Mouse (Mus musculus) forelimb bud, embryonic 11.5 days (tissue): ENCODE measurements around the gene Usp36.
A peak's percentile ranks its signal among the peaks of the same experiment; 100 is the strongest.

Experiments used
- DNase-seq: peaks from one replicate; pipeline ENCODE4 v3.0.0-alpha.2; 2012; ENCODE audit warnings: low read depth, low spot score

Gene Usp36

DNA sequence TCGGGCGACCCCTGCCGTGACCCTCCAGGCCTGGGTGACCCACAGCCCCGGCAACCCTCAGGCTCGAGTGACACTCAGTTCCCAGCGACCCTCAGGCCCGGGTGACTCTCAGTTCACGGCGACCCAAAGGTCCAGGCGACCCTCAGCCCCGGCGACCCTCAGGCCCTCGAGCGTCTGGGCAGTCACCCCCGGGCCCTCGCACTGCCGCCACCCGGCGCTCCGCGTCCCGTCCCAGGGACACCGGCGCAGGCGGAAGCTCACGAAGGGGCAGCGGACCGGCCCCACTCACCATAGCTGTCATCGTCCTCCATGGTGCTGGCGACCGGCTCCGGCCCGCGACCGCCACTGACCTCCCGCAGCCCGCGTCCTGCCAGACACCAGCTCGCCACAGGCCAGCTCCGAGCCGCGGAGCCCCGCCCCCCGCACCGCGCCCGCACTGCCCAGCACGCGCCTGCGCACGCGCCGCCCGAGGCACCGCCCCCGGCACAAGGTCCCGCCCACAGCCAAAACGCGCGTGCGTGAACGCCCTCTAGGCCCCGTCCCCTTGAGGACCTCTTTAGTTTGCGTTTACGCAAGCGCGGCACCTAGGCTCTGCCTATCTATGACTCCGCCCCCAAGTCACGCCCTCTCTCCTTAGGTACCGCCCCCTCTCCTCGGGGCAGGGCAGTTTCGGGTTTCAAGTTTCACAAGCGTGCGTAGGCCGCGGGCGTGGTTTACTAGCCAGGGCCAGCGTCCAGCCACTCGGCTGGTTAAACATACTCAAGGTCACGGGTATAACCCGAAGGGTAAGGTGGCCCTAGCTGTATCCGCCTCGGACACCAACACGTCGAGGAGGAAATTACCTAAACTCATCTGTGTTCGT lies 41.7 kb downstream of the Usp36 start, which contains the start of gene Cyth1:
Gene Cyth1, minus strand, starts transcription at position 443 of the 862 bp plus-strand sequence.
- DNase-seq: peak; percentile 99

DNA sequence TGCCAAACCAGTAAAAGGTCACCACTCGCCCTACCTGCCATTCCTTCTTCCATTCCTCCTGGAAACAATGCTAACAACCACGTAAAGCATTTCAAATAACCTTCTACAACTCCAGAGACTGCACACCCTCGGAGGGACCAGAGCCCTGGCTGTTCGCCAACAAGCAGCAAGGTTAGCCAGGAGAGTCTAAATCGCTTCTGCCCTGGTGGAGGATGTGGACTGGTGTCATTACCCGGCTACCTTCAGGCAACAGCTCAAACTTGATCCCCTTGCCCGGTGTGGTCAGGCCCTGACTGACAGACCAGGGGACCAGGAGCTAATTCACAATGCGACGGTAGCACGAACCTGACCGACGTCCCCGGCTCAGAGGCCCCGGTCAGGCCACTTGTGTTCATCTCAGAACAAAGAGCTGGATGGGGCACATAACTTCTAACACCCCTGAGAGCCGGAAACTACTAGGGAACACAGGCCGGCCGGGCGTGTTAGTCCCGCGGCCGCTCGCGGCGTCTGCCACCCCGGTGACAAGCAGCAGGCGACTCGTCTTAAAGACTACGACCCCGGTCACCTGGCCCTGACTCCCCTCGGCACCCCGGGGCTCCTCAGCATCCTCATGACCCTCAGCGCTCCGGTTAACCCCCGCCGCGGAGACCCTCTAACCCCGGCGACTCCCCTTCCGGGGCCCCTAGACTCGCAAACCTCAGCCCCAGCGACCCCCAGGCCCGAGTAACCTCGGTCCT lies 42.5 kb downstream of the Usp36 start:
- no peak for DNase-seq

DNA sequence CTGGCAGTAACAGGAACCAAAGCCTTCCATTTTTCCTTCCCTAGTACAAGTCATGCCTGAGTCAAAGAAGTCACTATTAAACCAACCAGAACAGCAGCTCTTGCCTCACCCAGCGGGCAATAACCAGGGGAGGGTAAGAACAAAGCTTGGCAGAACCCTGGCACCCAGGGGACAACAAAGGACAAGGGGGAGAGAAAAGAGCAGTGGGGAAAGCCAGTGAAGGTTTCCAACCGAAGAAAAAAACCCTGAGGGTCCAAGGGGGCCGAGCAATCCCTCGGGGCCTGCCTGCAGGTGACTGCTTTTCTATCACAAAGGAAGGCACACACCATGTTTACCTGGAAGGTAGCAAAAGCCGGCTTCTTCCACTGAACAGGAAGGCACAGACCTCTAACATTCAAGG lies 43.3 kb downstream of the Usp36 start:
- no peak for DNase-seq

DNA sequence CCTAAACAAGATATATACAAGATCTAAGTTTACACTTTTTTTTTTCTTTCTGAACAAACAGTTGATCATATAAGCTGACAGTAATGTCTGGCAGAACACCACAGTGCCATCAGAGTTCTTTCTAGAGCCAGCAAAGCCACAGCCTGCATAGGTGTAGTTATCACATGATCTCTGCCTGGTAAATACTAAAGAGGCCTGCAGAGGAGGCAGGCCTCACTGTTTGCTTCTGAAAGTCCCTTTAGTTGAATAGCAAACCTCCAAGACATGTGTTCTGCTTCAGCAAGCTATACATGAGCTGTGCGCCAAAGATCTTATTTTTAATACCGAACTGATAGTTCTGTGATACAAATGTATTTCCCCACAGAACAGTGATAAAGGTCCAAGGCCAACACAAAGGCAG lies 44.9 kb downstream of the Usp36 start:
- no peak for DNase-seq

DNA sequence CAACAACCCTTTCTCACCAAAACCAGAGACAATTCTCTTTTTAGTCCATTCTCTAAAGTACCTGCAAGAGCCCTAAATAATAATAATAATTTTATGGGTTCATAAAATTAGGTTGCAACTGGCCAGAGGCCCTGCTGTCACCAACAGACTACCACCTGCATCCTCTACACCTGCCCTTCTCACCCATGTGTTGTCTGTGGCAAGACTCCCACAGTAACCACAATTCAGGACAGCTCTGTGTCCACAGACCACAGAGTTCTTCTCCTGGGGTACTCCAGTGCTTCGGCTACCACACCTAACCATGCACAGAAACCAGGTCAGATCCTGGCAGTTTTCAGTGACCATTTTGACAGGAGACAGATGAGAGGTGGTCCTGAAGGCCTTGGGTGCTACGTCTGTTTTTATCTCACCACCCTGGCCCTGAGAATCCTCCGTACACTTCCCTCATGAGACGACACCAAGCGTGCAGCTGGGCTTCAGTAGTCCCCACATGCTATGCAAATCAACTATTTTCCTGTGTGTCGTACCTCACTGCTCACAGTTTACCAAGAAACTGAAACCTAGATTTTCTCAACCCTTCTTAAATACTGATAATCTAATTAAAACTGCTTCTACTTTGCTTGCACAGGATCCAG lies 46.3 kb downstream of the Usp36 start:
- no peak for DNase-seq

DNA sequence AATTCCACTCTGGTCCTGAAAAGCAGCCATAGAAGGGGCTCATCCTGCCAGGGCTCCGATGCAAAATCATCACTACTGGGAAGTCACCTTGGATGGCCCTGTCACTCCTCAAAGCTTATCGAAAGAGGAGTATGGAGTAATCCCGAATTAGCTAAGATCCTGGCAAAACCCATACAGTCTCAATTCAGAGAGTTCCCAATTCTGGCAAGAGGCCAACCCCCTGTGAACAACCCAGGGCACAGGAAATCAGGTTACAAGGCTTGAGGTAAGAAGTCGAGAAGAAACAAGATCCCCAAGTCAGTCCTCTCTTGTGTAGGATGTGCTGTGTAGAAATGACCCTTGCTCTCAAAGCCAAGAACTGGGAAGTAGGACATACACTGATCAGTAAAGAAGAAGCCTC lies 47.5 kb downstream of the Usp36 start:
- no peak for DNase-seq

DNA sequence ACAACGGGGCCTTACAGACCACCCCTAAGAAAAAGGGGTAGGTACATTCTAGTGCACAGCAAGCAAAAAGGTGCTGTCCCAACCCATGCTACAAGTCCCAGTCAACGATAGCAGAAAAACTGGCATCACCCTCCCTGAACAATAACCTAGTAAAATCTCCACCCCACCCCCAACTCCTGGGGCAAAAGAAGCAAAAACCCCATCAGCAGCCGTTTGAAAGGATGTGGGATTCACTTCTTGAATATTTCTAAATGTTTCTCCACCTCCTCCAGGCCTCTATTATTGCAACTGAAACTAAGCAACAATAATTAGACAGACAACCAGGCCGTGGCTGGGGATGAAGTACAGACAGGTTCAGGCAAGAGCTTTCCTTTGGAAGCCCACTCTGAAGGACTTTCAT lies 49.7 kb downstream of the Usp36 start:
- DNase-seq: no peak

DNA sequence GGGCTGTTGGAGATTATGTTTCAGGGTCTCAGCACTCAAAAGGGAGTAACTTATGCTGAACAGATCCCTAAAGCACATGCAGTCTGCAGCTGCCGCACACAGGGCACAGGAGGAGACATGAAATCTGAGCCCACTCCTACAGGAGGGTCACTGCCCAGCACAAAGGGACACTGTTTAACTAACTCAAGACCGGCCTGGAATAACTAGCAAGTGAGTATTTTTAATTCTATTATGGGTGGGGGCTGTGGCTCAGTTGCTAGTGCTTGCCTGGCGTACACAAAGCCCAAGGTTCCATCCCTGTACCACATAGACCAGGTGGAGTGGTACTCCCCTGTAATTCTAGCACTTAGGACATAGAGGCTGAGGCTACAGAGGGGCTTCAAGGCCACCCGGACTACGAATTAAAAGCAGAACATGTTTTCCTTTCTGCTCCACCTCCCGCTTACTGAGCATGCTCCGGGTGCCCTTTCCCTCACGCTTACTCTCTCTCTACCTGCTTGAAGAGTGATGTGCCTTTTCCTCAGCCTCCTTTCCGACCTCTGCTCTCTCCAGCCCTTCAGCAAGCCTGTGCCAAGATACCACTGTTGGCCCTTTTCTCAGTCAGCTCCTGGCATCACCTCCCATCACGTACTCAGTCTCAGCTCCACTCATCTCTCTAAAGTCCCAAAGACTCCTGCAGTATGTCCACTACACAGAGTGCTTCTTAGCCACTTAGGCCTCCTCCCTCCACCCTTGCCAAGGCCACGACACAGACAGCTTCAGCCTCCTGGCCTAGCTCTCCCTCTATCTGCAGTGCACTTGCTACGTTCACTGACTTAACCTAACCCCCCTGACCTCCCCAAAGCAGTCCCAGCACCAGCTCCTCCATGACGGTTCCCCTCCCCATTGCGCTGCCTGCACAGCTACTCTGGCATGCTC lies 50.5 kb downstream of the Usp36 start:
- DNase-seq: peak; percentile 92

DNA sequence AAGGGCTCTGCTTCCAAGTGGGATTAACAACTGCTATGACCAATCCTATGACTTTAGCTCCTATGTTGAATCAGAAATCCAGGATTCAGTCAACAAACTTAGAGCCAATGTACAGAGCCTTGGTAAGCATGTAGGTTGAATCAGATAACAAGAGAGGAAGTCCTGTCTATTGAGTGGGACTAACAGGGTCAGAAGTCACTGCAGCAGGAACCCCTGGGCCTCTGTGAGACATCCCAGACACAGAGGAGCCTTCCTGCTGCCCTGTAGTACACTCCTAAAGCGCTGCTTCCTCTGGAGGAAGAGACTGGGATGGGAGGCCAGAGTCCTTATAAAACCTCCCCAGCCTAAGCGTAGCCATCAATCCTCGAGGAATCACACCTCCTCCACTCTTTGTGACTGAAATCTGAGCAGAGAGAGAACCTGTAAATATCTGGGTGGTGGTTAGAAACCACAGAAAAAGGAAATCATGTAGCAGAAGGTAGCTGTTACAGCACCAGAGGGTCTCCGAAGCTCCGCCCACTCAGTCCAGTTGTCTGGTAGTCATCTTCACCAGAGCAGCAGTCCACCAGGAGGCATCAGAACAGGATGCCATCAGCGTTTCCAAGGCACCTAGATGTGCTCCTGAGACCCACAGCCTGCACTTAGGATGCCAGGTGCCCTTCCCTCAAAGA lies 53.4 kb downstream of the Usp36 start:
- DNase-seq: no peak

DNA sequence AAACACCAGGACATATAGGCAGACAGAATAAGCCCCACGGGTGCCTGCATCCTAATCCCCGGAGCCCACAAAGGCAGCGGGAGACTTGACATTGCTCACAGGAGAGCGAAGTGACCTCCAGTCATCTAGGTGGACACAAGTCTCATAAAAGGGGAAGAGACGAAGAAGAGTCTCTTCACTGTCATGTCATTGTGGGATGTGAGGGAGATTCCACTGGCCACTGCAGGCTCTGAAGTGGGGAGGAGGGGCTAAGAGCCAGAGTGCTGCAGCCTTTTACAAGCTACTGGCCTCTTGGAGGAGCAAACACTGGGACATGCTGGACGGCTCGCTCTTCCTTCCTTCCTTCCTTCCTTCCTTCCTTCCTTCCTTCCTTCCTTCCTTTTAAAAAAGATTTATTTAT lies 55.1 kb downstream of the Usp36 start:
- DNase-seq: no peak

DNA sequence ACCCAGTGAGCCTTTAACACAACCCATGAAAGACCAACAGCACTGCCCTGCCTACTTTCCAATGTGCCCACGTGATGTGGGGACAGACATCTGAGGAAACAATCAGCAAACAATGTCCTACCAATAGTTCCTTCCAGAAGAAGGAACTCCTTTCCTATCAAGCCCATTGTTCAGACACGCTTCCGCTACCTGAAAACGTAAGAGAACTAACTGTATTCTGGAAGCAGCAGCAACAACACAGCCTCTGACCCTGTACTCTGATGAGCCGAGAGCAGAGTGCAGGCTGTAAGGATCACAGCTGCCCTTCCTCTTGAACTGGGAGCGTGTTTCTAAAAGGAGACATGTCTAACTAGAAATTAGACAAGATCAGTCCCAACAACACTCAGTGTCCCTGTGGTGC lies 55.5 kb downstream of the Usp36 start:
- DNase-seq: no peak

DNA sequence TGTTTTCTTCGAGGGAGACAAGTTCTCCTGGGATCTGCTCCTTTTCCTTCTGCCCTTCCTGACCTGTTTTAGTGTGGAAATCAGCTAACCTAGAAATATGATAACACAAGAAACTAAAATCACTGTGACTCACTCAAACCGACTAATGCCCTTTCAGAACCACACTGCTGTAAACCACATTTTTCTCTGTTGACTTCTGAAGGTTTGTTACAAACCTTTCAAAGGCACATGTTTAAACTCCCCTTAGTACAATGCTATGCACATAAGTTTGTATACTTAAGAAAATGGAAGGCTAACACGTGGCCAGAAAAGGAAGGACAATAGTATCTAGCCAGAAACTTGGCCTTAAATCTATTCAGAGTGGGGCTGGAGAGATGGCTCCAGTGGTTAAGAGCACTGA lies 56.1 kb downstream of the Usp36 start:
- DNase-seq: no peak

DNA sequence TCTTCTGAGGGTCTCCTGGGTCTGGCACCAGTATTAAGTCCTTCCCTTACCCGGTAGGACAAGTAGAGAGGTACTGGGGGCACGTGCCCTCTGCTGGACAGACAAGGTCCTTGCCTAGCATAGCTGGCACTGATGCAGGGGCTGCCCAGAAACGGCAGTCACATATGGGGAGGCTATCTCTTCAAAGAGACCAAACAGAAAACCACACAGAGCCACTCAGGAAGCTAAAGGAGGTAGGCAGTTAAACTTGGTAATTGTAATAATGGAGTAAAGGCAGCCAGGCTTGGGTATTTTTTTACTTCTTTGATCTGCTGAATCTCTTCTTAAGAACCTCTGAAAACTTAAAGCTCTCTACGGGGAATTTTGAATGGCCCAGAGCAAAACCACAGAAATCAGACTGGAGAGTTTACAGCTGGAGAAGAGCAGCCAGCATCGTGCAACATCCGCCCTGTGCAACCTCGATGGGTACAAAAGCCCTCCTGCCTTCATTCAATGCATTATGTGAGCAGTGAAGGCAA lies 57.7 kb downstream of the Usp36 start:
- DNase-seq: no peak

DNA sequence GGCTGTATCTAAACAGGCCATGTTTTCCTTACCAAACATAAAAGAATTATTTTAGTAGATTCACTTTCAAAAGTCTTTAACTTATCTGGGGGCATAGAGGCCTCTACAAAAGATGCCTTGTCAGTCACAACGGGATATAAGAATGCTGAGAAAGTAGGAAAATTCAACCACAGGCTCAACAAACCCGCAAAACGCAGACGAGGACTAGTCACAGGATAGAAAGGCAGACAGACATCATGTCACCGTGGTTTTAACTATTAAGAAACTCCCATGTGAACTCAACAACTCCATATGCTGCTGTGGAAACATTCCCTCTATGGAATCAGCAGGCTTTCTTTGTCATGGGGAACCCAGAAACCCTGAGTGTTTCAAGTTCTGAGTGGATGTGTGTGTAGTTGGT lies 60.1 kb downstream of the Usp36 start:
- no peak for DNase-seq

DNA sequence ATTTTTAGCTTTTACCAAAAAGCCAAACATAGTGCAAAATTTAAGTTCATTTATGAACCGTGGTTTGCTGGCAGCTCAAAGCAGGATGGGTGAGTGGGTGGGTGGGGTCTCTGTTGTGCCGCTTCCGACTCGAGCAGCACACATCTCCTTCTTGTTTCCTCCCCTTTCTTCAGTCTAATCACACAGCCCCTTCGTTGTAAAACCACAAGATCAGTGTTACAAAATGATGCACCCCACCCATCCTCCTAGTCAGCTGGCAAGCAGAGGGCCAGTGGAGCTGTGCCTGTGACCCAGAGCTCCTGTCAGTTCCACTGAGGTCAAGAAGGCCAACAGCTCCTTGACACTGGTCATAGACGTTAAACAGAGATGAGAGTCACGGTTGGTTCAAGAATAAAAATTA lies 62.4 kb downstream of the Usp36 start:
- no peak for DNase-seq

DNA sequence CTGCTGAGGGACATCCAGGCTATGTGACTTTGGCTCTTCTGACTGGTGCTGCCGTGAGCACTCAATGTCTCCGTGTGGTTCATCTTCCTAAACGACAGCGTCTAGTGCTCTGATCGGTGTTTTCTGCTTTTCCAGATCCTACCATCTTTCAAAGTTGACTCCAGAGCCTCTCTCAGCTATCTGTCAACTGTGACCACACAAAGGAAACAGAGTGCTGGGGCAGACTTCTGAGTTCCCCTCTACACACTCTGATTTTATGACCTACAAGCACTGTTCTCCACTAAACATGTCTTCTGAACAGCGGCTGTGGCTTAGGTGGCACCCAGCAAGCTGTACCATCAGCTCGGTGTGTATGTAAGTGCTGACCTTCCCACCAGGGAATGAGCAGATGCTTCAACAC lies 63.2 kb downstream of the Usp36 start:
- DNase-seq: no peak

DNA sequence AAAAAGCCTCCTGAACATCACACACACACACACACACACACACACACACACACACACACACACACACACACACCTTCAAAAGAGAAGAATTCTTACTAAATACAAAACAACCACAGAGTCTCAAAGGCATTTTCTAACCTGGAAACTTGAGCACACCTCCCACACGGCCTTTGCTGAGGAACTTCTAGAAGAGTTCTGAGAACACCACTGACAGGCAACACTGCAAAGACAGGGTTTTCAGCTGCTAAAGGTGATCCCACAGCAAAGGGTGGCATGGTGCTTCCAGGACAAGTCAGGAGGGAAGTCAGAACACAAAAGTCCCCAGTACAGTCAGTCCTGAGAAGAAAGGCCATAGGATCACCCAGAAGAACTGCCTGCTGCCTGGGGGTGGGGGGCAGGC lies 64.2 kb downstream of the Usp36 start:
- DNase-seq: no peak

DNA sequence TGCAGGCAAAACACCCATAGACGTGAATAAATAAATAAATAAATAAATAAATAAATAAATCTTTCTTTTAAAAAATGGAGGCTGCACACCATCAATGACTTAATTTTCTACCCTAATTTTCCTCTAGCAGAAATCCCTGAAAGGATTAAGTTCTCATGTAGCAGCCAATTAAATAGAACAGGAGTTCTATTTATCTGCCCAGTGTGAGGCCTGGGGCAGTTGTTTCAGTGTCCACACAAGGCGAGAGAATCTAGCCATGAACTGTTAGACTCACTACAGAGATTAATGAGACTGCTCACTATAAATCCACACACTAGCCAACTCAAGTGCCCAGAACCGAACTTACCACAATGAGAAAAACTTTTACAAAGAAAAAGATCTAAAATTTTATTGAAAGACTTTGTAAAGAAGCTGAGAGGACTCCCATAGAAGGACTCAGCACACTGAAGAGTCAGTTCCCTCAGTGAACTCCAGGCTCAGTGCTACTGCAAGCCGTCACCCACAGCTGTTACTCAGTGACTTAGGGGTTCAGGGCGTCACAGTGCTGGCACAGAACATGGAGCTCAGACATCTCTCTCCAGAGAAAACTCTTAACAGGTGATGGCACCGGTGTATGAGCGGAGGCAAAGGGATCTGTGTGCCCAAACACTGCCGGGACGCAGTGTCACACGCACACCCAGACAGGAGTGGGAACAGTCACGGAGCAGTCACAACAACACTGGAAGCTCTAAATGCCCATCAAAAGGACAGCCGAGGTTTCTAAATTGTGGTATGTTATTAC lies 64.8 kb downstream of the Usp36 start:
- no peak for DNase-seq

DNA sequence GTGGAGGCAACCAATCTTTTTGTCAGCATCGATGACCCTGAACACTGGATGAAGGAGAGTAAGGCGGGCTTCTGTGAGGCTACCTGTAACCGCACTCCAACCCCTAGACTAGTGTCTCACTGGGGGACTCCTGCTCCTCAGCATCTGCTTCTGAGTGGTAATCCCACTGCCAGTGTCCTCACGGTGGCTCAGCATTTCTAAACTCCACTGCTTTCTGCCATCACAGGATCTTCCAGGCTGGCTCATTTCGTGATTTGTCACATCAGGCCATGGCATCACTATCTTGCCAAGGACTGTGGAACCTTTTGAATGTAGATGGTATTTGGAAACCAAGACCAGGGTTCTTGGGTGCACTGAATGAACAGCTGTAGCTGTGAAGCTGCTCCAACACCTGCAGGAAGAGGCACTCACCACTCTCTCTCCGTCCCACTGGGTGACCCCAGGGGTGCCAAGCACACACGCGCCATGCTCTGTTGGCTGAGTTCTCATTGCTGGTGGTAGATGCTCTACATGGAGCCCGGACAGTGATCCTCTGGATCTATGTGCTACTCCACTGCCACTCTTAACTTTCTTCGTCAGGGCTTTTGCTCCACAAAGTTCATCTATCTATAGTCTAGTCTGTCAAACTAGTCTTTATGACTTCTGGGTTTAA lies 66.5 kb downstream of the Usp36 start:
- DNase-seq: no peak
